9 mouse cellular contexts compared by ENCODE assay signal in genomic region chr9:22066433-22066832, GRCm38 (mm10). TPM values are rescaled to one million over a fixed set of nuclear protein-coding genes. Genes with fewer than 3 reads are reported as not detected.
DNase-seq lines count a peak whose midpoint lies in the region; ATAC-seq lines count a peak whose summit lies in the region.
"Had no signal": no experiment of that assay in that cellular context is flagged by ENCODE, and none has a peak within 500 bp of the region (broad histone marks: within the 10 kb centered on the region; RNA-seq: fewer than 3 reads in every experiment).

No protein-coding gene starts in this region.

- H3K4me2 ChIP-seq in hindbrain, embryonic 11.5 days (replicated peaks; ENCODE audit: low read depth, low read length) = no peak overlapping the region
- no peak overlapping the region for H3K4me2 ChIP-seq in hindbrain, embryonic 16.5 days (ENCODE audit: low read length)
- H3K4me2 ChIP-seq: embryonic facial prominence, embryonic 13.5 days had no signal

- H3K27ac ChIP-seq in hindbrain, embryonic 11.5 days (ENCODE audit: low read depth, low read length) = no peak overlapping the region
- H3K27ac ChIP-seq in hindbrain, embryonic 16.5 days (ENCODE audit: low read depth, low read length) = no peak overlapping the region
- H3K27ac ChIP-seq: embryonic facial prominence, embryonic 13.5 days had no signal

- no peaks in the 10 kb centered on the region for H3K27me3 ChIP-seq in hindbrain, embryonic 11.5 days (ENCODE audit: control insufficient read depth, insufficient read depth, low read length)
- H3K27me3 ChIP-seq in hindbrain, embryonic 16.5 days (replicated peaks; ENCODE audit: control insufficient read depth, insufficient read depth, low read length) = no peaks in the 10 kb centered on the region
- H3K27me3 ChIP-seq: embryonic facial prominence, embryonic 13.5 days had no signal

- H3K4me3 ChIP-seq in hindbrain, embryonic 11.5 days (ENCODE audit: low read depth, low read length) = no peak overlapping the region
- H3K4me3 ChIP-seq in hindbrain, embryonic 16.5 days (ENCODE audit: low read length) = no peak overlapping the region
- H3K4me3 ChIP-seq: embryonic facial prominence, embryonic 13.5 days had no signal

- peaks cover 2% of the 10 kb centered on the region; the same call in 1 of the 2 replicates for H3K4me1 ChIP-seq in hindbrain, embryonic 11.5 days (replicated peaks; ENCODE audit: control insufficient read depth, insufficient read depth, low read length)
- H3K4me1 ChIP-seq in hindbrain, embryonic 16.5 days (ENCODE audit: control insufficient read depth, insufficient read depth, low read depth, low read length) = peaks cover 9% of the 10 kb centered on the region

- ATAC-seq in hindbrain, embryonic 11.5 days (ENCODE audit: low FRiP score) = no peak
- no peak for ATAC-seq in hindbrain, embryonic 16.5 days
- ATAC-seq in inflammation-experienced regulatory T-cells, adult 6 months = no peak

- peak; percentile 63 for DNase-seq in hindbrain, embryonic 11.5 days (ENCODE audit: low spot score)
- DNase-seq in urinary bladder, postnatal 14 days (ENCODE audit: low spot score) = peak; percentile 67
- DNase-seq in urinary bladder, adult 2 months (ENCODE audit: low spot score) = no peak
- DNase-seq in cerebellum, adult 8-10 months = peak; percentile 65
- peak; percentile 56 to 89 for DNase-seq in kidney, postnatal 36 days
- peak; percentile 46 to 69 for DNase-seq in spleen, adult 18-20 months

- H3K9ac ChIP-seq in hindbrain, embryonic 11.5 days (ENCODE audit: low read depth, low read length) = no peak overlapping the region
- no peak overlapping the region for H3K9ac ChIP-seq in hindbrain, embryonic 16.5 days (ENCODE audit: low read depth, low read length)
- H3K9ac ChIP-seq: embryonic facial prominence, embryonic 13.5 days had no signal

- peaks cover 10% of the 10 kb centered on the region for H3K36me3 ChIP-seq in hindbrain, embryonic 11.5 days (ENCODE audit: control insufficient read depth, insufficient read depth, low read length)
- peaks cover 17% of the 10 kb centered on the region for H3K36me3 ChIP-seq in hindbrain, embryonic 16.5 days (ENCODE audit: control insufficient read depth, insufficient read depth, low read length)

- H3K9me3 ChIP-seq in hindbrain, embryonic 11.5 days (ENCODE audit: control insufficient read depth, low read length) = no peaks in the 10 kb centered on the region
- H3K9me3 ChIP-seq in hindbrain, embryonic 16.5 days (ENCODE audit: control insufficient read depth, low read length) = no peaks in the 10 kb centered on the region
- H3K9me3 ChIP-seq: embryonic facial prominence, embryonic 13.5 days had no signal

- 69% methylated on average over 3 of the region's 3 CpGs for WGBS in hindbrain, embryonic 11.5 days
- WGBS in hindbrain, embryonic 16.5 days = 74% methylated on average over 3 of the region's 3 CpGs

RNA-seq across cellular contexts. Expression of gene Gm49318, which starts 4.6 kb away (rescaled TPM):
- 0.56 TPM in 1 of 2 replicates, not detected in the other for polyA plus RNA-seq in hindbrain, embryonic 11.5 days (2014; fragmentation: Nextera tagmentation; extraction: Ambion mirVana)
- polyA plus RNA-seq in hindbrain, embryonic 16.5 days (2015; fragmentation: Nextera tagmentation; extraction: Ambion mirVana) = not detected in 2 replicates
- not detected in 2 replicates for polyA plus RNA-seq in urinary bladder, adult 2 months (2012; rRNA removed)
- not detected for polyA plus RNA-seq in inflammation-experienced regulatory T-cells, adult 6 months (2017; shearing (Covaris generic))
- polyA plus RNA-seq: embryonic facial prominence, embryonic 13.5 days had no signal

RNA-seq across cellular contexts. Expression of gene Zfp653, which starts 4.7 kb away (rescaled TPM):
- polyA plus RNA-seq in hindbrain, embryonic 11.5 days (2014; fragmentation: Nextera tagmentation; extraction: Ambion mirVana) = 8.1 and 9.2 TPM in 2 replicates
- 16.6 and 16.7 TPM in 2 replicates for polyA plus RNA-seq in hindbrain, embryonic 16.5 days (2015; fragmentation: Nextera tagmentation; extraction: Ambion mirVana)
- 18.0 and 21.3 TPM in 2 replicates for polyA plus RNA-seq in urinary bladder, adult 2 months (2012; rRNA removed)
- polyA plus RNA-seq in inflammation-experienced regulatory T-cells, adult 6 months (2017; shearing (Covaris generic)) = 1 to 10 TPM; 2.9 to 7.0 (median 6.5) TPM

RNA-seq across cellular contexts. Expression of gene Elavl3, which starts 14.6 kb away (rescaled TPM):
- polyA plus RNA-seq in hindbrain, embryonic 11.5 days (2014; fragmentation: Nextera tagmentation; extraction: Ambion mirVana) = 72.9 and 85.2 TPM in 2 replicates
- 77.8 and 80.4 TPM in 2 replicates for polyA plus RNA-seq in hindbrain, embryonic 16.5 days (2015; fragmentation: Nextera tagmentation; extraction: Ambion mirVana)
- polyA plus RNA-seq in urinary bladder, adult 2 months (2012; rRNA removed) = 0.06 and 0.16 TPM in 2 replicates
- polyA plus RNA-seq in inflammation-experienced regulatory T-cells, adult 6 months (2017; shearing (Covaris generic)) = not detected

RNA-seq across cellular contexts. Expression of gene Ecsit, which starts 18.8 kb away (rescaled TPM):
- polyA plus RNA-seq in hindbrain, embryonic 11.5 days (2014; fragmentation: Nextera tagmentation; extraction: Ambion mirVana) = 32.4 and 38.4 TPM in 2 replicates
- polyA plus RNA-seq in hindbrain, embryonic 16.5 days (2015; fragmentation: Nextera tagmentation; extraction: Ambion mirVana) = 60.9 and 62.3 TPM in 2 replicates
- 39.4 and 40.3 TPM in 2 replicates for polyA plus RNA-seq in urinary bladder, adult 2 months (2012; rRNA removed)
- polyA plus RNA-seq in inflammation-experienced regulatory T-cells, adult 6 months (2017; shearing (Covaris generic)) = 10 to 100 TPM; 27.7 to 40.0 (median 37.7) TPM

RNA-seq across cellular contexts. Expression of gene Cnn1, which starts 32.6 kb away (rescaled TPM):
- polyA plus RNA-seq in hindbrain, embryonic 11.5 days (2014; fragmentation: Nextera tagmentation; extraction: Ambion mirVana) = 1.8 and 2.1 TPM in 2 replicates
- polyA plus RNA-seq in hindbrain, embryonic 16.5 days (2015; fragmentation: Nextera tagmentation; extraction: Ambion mirVana) = 0.93 and 1.4 TPM in 2 replicates
- polyA plus RNA-seq in urinary bladder, adult 2 months (2012; rRNA removed) = 3,917 and 4,778 TPM in 2 replicates
- under 1 TPM; 0.20 to 0.36 (median 0.32) TPM for polyA plus RNA-seq in inflammation-experienced regulatory T-cells, adult 6 months (2017; shearing (Covaris generic))

Comparison
In these comparisons a context has a peak if more than half of its experiments do, and no peak if none do; other contexts are left out.
1. RNA of gene Elavl3, which starts 14.6 kb away (polyA plus RNA-seq): 72.9 to 85.2 TPM in hindbrain, embryonic 11.5 days and 77.8 to 80.4 TPM in hindbrain, embryonic 16.5 days; 0.06 to 0.16 TPM in urinary bladder, adult 2 months and not detected in inflammation-experienced regulatory T-cells, adult 6 months; every median in the first group is over 10 times any median in the second.